Mouse (Mus musculus): ENCODE measurements around the gene Gm5129. TPM values are rescaled to one million over a fixed set of nuclear protein-coding genes. Genes with fewer than 3 reads are reported as not detected.

Gm5129 gene
- total and polyA plus RNA-seq, 2 experiments from 2014 or later = not detected

DNA sequence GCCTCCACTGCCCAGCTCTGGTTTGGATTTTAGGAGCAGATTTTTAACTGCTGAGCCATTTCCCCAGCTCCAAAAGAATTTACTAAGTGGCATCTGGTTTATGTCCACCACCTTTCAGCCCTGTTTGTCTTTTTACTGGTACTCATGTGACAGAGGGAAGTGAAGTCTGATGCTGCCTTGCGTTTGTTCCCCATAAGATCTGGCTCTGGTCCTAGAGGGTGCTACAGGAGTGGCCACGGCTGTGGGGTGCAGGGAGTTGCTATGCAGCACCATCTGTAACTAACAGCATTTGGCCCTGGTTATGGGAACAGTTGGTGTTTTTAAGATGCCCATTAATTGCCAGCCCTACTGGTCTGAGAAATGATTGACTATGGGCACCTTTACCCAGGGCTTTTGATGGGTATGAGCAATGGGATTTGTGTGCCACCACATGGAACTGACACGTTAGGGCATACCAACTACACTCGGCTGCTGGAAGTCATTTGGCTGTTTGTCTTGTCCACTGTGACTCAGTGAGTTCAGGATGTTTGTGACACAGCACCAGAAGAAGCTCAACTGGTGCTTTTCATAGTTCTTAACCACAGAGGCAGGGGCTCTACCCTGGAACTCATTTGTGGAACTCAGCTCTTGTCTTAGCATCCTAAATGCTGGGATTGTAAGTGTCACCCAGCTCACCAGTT lies 37.1 kb upstream of the Gm5129 start:
- Histone ChIP-seq H3K4me1 (ENCODE audit: insufficient read depth) (no peaks in the 10 kb centered on the region), H3K4me3 (ENCODE audit: low read depth, low read length) (no peak overlapping the region), H3K27ac (ENCODE audit: low read depth, low read length) (no peak overlapping the region), H3K4me2 (ENCODE audit: low read depth) (no peak overlapping the region), H3K9me3 (ENCODE audit: low read length) (no peaks in the 10 kb centered on the region), H3K9ac (no peak overlapping the region), H3K36me3 (ENCODE audit: insufficient read depth) (peaks cover 12% of the 10 kb centered on the region; the same call in 1 of the 2 replicates), H3K27me3 (ENCODE audit: insufficient read depth, low read length) (no peaks in the 10 kb centered on the region)
- DNase-seq (peak; percentile 20), ATAC-seq (peak; percentile 54; the same call in 1 of the 2 replicates)
- TF ChIP-seq CTCF (IDR thresholded peaks at IDR 0.05; ENCODE audit: low read depth) = no peak
- WGBS = 56% methylated on average over 4 of the region's 4 CpGs

DNA sequence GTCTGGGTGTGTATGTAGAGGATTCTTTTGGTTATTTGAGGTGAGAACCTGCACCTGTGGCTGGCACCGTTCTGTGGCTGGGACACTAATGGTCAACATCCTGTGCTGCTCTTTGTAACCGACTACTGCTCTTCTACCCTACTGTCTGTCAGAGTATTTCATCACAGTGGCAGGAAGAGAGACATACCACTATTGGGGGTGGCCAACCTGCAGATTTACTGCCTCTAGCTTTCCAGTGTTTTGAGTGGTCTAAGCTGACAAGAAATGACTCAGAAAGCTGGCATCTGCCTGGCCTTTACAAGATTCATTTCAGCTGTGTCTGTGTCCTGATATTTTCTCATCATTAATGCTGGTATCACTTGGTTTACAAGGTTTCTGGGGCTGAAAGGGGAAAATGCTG lies 36.3 kb upstream of the Gm5129 start:
- no peak for TF ChIP-seq CTCF (IDR thresholded peaks at IDR 0.05; ENCODE audit: low read depth)
- H3K4me1 ChIP-seq (ENCODE audit: insufficient read depth) = no peaks in the 10 kb centered on the region
- H3K9ac ChIP-seq = no peak overlapping the region
- H3K9me3 ChIP-seq (ENCODE audit: low read length) = no peaks in the 10 kb centered on the region
- peaks cover 18% of the 10 kb centered on the region for H3K36me3 ChIP-seq (ENCODE audit: insufficient read depth)
- ATAC-seq (no peak), DNase-seq (no peak)
- H3K27ac ChIP-seq (ENCODE audit: low read depth, low read length) = no peak overlapping the region
- H3K4me2 ChIP-seq (ENCODE audit: low read depth) = no peak overlapping the region
- no peak overlapping the region for H3K4me3 ChIP-seq (ENCODE audit: low read depth, low read length)
- no peaks in the 10 kb centered on the region for H3K27me3 ChIP-seq (ENCODE audit: insufficient read depth, low read length)
- WGBS = 89% methylated on average over 2 of the region's 2 CpGs

- no peak for ATAC-seq
- no peak overlapping the region for H3K4me2 ChIP-seq (ENCODE audit: low read depth)
- WGBS = 79% methylated on average over 1 of the region's 1 CpGs
- H3K4me1 ChIP-seq (ENCODE audit: insufficient read depth) = no peaks in the 10 kb centered on the region
- H3K4me3 ChIP-seq (ENCODE audit: low read depth, low read length) = no peak overlapping the region
- no peak for DNase-seq
- H3K9ac ChIP-seq = no peak overlapping the region
- peak; percentile 51 for TF ChIP-seq CTCF (IDR thresholded peaks at IDR 0.05; ENCODE audit: low read depth)
- H3K9me3 ChIP-seq (ENCODE audit: low read length) = no peaks in the 10 kb centered on the region
- peaks cover 20% of the 10 kb centered on the region for H3K36me3 ChIP-seq (ENCODE audit: insufficient read depth)
- H3K27ac ChIP-seq (ENCODE audit: low read depth, low read length) = no peak overlapping the region
- no peaks in the 10 kb centered on the region for H3K27me3 ChIP-seq (ENCODE audit: insufficient read depth, low read length)
Observed at GRCm38 (mm10) chr5:29770935-29771334, 35.2 kb upstream of the Gm5129 start.

DNA sequence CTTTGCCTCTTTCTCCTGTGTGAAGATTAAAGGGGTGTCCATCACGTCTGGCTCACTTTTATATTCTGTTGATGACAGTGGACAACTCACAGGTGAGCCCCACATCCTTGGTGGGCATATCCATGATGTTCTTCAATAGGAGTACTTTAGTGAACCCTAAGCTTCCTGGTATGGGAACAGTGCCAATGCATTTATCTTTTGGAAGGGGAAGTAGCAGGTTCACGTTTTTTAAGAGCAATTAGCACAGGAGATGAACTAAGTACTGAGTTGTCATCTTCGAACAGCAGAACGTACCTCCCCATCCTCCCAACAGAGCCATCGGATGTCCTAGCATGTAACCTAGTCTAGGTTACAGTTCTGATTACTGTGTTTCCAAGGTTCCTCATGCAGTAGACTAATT lies 23.6 kb upstream of the Gm5129 start:
- Histone ChIP-seq H3K27ac (ENCODE audit: low read depth, low read length) (no peak overlapping the region), H3K27me3 (ENCODE audit: insufficient read depth, low read length) (no peaks in the 10 kb centered on the region), H3K9ac (no peak overlapping the region), H3K36me3 (ENCODE audit: insufficient read depth) (peaks cover 46% of the 10 kb centered on the region), H3K4me1 (ENCODE audit: insufficient read depth) (no peaks in the 10 kb centered on the region), H3K4me2 (ENCODE audit: low read depth) (no peak overlapping the region), H3K4me3 (ENCODE audit: low read depth, low read length) (no peak overlapping the region), H3K9me3 (ENCODE audit: low read length) (no peaks in the 10 kb centered on the region)
- 82% methylated on average over 5 of the region's 5 CpGs for WGBS
- ATAC-seq (no peak), DNase-seq (no peak)
- TF ChIP-seq CTCF (IDR thresholded peaks at IDR 0.05; ENCODE audit: low read depth) = no peak

DNA sequence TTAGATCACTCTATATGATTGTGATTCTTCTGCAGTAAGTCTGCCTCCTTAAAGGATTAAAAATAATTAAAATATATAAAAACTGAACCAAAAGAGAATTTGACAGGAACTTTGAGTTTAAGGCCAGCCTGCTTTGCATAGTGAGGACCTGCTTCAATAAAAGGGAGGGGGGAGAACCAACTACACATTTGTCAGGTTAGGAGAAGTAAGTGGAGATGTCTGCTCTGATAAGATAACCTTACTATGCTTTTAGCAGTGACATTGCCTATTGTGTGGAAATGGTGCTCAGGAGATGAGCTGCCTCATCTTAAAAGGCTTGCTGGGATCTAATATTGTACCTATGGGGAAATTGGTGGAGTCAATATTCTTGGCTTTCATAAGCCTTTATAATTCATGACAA lies 17.2 kb upstream of the Gm5129 start:
- TF ChIP-seq CTCF (IDR thresholded peaks at IDR 0.05; ENCODE audit: low read depth) = no peak
- Histone ChIP-seq H3K9ac (no peak overlapping the region), H3K27me3 (ENCODE audit: insufficient read depth, low read length) (no peaks in the 10 kb centered on the region), H3K27ac (ENCODE audit: low read depth, low read length) (no peak overlapping the region), H3K4me3 (ENCODE audit: low read depth, low read length) (no peak overlapping the region), H3K4me1 (ENCODE audit: insufficient read depth) (no peaks in the 10 kb centered on the region), H3K4me2 (ENCODE audit: low read depth) (no peak overlapping the region), H3K9me3 (ENCODE audit: low read length) (no peaks in the 10 kb centered on the region), H3K36me3 (ENCODE audit: insufficient read depth) (peaks cover 55% of the 10 kb centered on the region)
- no peak for ATAC-seq
- no peak for DNase-seq

DNA sequence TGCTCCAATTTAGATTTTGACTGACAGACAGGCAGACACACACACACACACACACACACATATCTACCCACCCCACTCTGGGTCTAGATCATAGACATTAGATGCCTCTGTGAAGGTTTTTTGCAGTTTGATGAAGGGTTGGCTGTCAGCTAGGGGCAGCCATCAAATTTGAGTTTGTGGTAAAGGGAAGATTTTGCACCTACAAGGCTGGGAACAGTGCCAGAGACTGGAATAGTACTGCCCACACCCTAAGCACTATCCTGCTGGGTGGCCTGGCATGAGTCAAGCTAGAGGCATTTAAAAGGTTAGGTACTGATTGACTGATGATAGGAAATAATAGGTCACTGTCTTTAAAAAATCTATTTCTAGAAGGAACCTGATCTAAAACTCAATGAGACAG lies 15.6 kb upstream of the Gm5129 start:
- TF ChIP-seq CTCF (IDR thresholded peaks at IDR 0.05; ENCODE audit: low read depth) = no peak
- ATAC-seq (no peak), DNase-seq (no peak)
- H3K9me3 ChIP-seq (ENCODE audit: low read length) = no peaks in the 10 kb centered on the region
- no peak overlapping the region for H3K9ac ChIP-seq
- H3K4me1 ChIP-seq (ENCODE audit: insufficient read depth) = no peaks in the 10 kb centered on the region
- no peak overlapping the region for H3K4me3 ChIP-seq (ENCODE audit: low read depth, low read length)
- H3K27me3 ChIP-seq (ENCODE audit: insufficient read depth, low read length) = no peaks in the 10 kb centered on the region
- peaks cover 43% of the 10 kb centered on the region for H3K36me3 ChIP-seq (ENCODE audit: insufficient read depth)
- no peak overlapping the region for H3K4me2 ChIP-seq (ENCODE audit: low read depth)
- no peak overlapping the region for H3K27ac ChIP-seq (ENCODE audit: low read depth, low read length)

DNA sequence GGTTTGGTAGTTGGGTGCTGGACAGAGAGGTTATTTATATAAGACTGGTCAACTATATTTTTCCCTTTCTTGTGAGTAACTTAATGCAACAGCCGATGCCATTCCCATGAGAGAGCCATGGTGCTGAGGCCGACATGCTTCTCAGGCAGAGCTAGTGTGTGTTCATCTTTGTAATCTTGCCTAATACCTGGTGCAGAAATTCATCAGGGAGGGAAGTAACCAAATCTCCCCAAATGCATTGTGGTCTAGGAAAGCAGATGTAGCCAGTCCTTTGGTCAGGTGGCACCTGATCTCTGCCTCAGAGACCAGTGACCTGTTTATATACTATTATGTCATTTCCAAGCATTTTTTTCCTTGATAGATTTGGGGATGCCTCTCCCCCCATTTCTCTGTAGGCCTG lies 11.9 kb upstream of the Gm5129 start:
- no peak for TF ChIP-seq CTCF (IDR thresholded peaks at IDR 0.05; ENCODE audit: low read depth)
- Histone ChIP-seq H3K36me3 (ENCODE audit: insufficient read depth) (peaks cover 18% of the 10 kb centered on the region), H3K4me2 (ENCODE audit: low read depth) (no peak overlapping the region), H3K27ac (ENCODE audit: low read depth, low read length) (no peak overlapping the region), H3K4me3 (ENCODE audit: low read depth, low read length) (no peak overlapping the region), H3K4me1 (ENCODE audit: insufficient read depth) (no peaks in the 10 kb centered on the region), H3K9me3 (ENCODE audit: low read length) (no peaks in the 10 kb centered on the region), H3K27me3 (ENCODE audit: insufficient read depth, low read length) (no peaks in the 10 kb centered on the region), H3K9ac (no peak overlapping the region)
- no peak for ATAC-seq
- WGBS = 93% methylated on average over 2 of the region's 2 CpGs
- DNase-seq = no peak
